In genomic region chr13:68997821-68998551, GRCm38 (mm10) we compare ENCODE assay signal across 9 mouse cellular contexts. TPM values are rescaled to one million over a fixed set of nuclear protein-coding genes. Genes with fewer than 3 reads are reported as not detected.
DNase-seq lines count a peak whose midpoint lies in the region; ATAC-seq lines count a peak whose summit lies in the region.
"Had no signal": no experiment of that assay in that cellular context is flagged by ENCODE, and none has a peak within 500 bp of the region (broad histone marks: within the 10 kb centered on the region; RNA-seq: fewer than 3 reads in every experiment).

No protein-coding gene starts in this region.

- H3K9ac ChIP-seq in heart, embryonic 16.5 days (ENCODE audit: low read length), result peak overlapping the region; percentile 60; the same call in 1 of the 2 replicates
- H3K9ac ChIP-seq in hindbrain, embryonic 12.5 days, result peak overlapping the region; percentile 84; the same call in 1 of the 2 replicates

- peaks cover 41% of the 10 kb centered on the region for H3K27me3 ChIP-seq in heart, embryonic 16.5 days (ENCODE audit: control insufficient read depth, insufficient read depth, low read length)
- peaks cover 20% of the 10 kb centered on the region for H3K27me3 ChIP-seq in hindbrain, embryonic 12.5 days

- peak overlapping the region; percentile 93 for H3K4me2 ChIP-seq in heart, embryonic 16.5 days (ENCODE audit: low read depth, low read length)
- H3K4me2 ChIP-seq in hindbrain, embryonic 12.5 days (replicated peaks), result peak overlapping the region; percentile 94

- DNase-seq in heart, postnatal 4 days, result no peak
- DNase-seq in embryo, embryonic 10 days (ENCODE audit: low spot score), result peak; percentile 49
- DNase-seq in mesoderm, embryonic 11.5 days (ENCODE audit: low read depth, low spot score), result peak; percentile 35
- no peak for DNase-seq in urinary bladder, postnatal 25 days (ENCODE audit: low spot score)
- DNase-seq in spleen, adult 12 weeks (ENCODE audit: low spot score), result no peak

- H3K36me3 ChIP-seq in heart, embryonic 16.5 days (ENCODE audit: control insufficient read depth, insufficient read depth), result no peaks in the 10 kb centered on the region
- no peaks in the 10 kb centered on the region for H3K36me3 ChIP-seq in hindbrain, embryonic 12.5 days

- H3K4me1 ChIP-seq in heart, embryonic 16.5 days (ENCODE audit: control insufficient read depth, insufficient read depth, low read length), result peaks cover 6% of the 10 kb centered on the region
- peaks cover 20% of the 10 kb centered on the region for H3K4me1 ChIP-seq in hindbrain, embryonic 12.5 days

- no peaks in the 10 kb centered on the region for H3K9me3 ChIP-seq in heart, embryonic 16.5 days (replicated peaks; ENCODE audit: control insufficient read depth, low read length)
- H3K9me3 ChIP-seq in hindbrain, embryonic 12.5 days (replicated peaks), result no peaks in the 10 kb centered on the region

- ATAC-seq in heart, embryonic 16.5 days (replicated peaks; ENCODE audit: extremely low read depth, insufficient read depth, low FRiP score), result no peak
- no peak for ATAC-seq in hindbrain, embryonic 12.5 days (ENCODE audit: low FRiP score)
- ATAC-seq in inflammation-experienced regulatory T-cells, adult 6 months, result no peak

- no peak overlapping the region for H3K27ac ChIP-seq in heart, embryonic 16.5 days (ENCODE audit: low read length)
- no peak overlapping the region for H3K27ac ChIP-seq in hindbrain, embryonic 12.5 days

- 9% methylated on average over 22 of the region's 22 CpGs for WGBS in heart, embryonic 16.5 days
- 12% methylated on average over 22 of the region's 22 CpGs for WGBS in hindbrain, embryonic 12.5 days

- peak overlapping the region; percentile 65 for H3K4me3 ChIP-seq in heart, embryonic 16.5 days (ENCODE audit: low read length)
- peak overlapping the region; percentile 70 for H3K4me3 ChIP-seq in hindbrain, embryonic 12.5 days

RNA-seq across cellular contexts. Expression of gene Adcy2, which starts 1.4 kb away (rescaled TPM):
- 0.58 and 1.6 TPM in 2 replicates for polyA plus RNA-seq in heart, embryonic 16.5 days (2015; fragmentation: Nextera tagmentation; extraction: Ambion mirVana)
- 1 to 10 TPM; 1.0 to 1.3 TPM for total RNA-seq in heart, postnatal 4 days (2021)
- polyA plus RNA-seq in hindbrain, embryonic 12.5 days (2016; fragmentation: Nextera tagmentation; extraction: Ambion mirVana), result 6.5 and 7.0 TPM in 2 replicates
- polyA plus RNA-seq in inflammation-experienced regulatory T-cells, adult 6 months (2017; shearing (Covaris generic)), result not detected
- total RNA-seq: MEL had no signal

Comparison
In these comparisons a context has a peak if more than half of its experiments do, and no peak if none do; other contexts are left out.
1. DNase-seq: peak in embryo, embryonic 10 days (single experiment) and mesoderm, embryonic 11.5 days (single experiment); none in heart, postnatal 4 days (single experiment), urinary bladder, postnatal 25 days (single experiment) and spleen, adult 12 weeks (single experiment).